Mouse (Mus musculus): ENCODE results near the gene Tmem209. TPM values are rescaled to one million over a fixed set of nuclear protein-coding genes. Genes with fewer than 3 reads are reported as not detected.

Gene Tmem209
- 13.5 and 15.8 TPM in 2 replicates for total RNA-seq (2023)

DNA sequence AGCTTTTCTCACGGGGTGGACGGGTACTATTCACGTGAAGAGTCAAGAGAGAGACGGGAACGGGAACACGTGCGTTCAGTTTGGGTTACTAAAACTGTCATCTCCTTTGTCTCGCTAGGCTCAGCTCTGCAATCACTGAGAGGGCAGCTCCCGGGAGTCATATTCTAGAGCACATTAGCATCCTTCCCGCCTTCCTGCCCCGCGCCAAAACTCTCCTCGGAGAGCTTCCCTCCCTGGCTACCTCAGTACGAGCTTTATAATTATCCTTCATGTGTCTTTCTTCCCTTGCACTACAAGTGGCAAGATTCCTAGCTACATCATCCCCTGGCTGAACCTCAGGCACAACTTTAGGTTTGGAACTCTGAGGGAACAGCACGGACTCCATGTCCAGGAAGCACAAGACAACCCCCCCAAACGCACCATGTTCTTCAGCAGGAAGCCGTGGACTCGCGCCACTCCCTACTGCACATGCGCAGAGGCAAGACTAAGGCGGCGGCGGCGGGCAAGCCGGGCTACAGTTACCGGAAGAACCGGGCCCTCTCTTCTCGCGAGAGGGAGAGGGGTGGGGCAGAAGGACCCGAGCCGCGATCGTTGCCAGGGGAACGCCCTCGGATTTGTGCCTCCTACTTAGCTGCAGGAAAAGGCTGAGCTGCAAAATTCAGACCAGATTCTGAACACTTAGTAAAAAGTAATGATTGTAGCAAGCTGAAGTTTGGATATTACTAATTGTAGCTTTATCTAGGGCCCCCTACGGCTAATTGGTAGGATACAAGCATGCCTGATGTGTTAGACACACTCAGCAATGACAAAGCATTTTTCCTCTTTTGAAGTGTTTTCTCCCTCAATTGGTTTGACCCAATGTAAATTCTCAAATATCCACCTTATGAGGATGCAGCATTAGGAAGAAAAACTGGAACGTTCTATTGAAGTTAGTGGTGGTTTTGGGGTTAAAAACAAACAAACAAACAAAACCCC is at the start of gene Tmem209, which contains the start of gene Ssmem1:
Gene Tmem209, minus strand, starts transcription at position 519 of the 975 bp plus-strand sequence.
Gene Ssmem1, plus strand, starts transcription at position 585 of the 975 bp plus-strand sequence.

DNA sequence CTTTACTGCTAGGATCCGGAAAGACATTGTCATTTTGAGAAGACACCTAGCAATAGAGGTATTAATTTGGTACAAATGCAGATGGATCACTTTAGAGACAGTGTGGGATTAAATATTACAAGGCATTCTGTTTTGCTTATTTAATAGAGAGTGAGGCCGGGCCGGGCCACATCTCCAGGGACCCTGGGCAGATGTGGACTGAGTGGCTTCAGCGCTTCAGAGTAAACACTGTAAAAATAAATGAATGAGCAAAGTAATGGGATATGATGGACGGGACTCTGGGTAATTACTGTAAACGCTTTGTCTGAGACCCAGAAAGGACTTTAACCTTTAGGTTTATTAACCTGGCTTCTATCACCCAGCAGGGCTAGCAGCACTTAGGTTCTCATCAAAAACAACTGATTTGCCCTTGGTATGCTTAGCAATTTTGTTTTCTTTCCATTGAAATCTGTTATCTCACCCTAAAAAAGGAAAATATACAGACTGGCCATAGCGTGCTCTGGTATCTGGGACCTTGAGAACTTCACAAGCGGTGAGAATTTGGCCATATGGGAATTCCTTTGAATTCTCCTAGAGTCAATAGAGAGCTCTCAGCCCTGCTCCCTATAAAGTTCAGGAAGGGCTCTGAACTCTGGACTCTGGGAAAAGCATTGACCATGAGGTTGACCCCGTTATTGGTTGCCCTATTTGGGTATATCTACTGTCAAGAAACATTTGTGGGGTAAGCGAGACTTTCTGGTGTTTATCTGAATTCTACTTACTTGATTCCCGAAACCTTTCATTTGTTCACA is 31.6 kb upstream of the Tmem209 start, which contains the start of gene Cpa2:
Gene Cpa2, plus strand, starts transcription at position 574 of the 791 bp plus-strand sequence.

Other genes starting within 250 kb of the Tmem209 start
- gene Ube2h, start 205.2 kb downstream of the Tmem209 start, total RNA-seq (2023) = 62.7 and 91.6 TPM in 2 replicates
- 21.8 and 35.0 TPM in 2 replicates for gene Zc3hc1, start 118.8 kb downstream of the Tmem209 start, total RNA-seq (2023)
- gene Klhdc10, start 107.9 kb downstream of the Tmem209 start, total RNA-seq (2023) = 21.2 and 28.0 TPM in 2 replicates
- gene Ssmem1, start 66 bp upstream of the Tmem209 start, total RNA-seq (2023) = 0.82 and 2.6 TPM in 2 replicates
- not detected in 2 replicates for gene Cpa2, start 31.8 kb upstream of the Tmem209 start, total RNA-seq (2023)
- not detected in 2 replicates for gene Cpa4, start 58.6 kb upstream of the Tmem209 start, total RNA-seq (2023)
- not detected in 2 replicates for gene Cpa5, start 101.2 kb upstream of the Tmem209 start, total RNA-seq (2023)
- not detected in 2 replicates for gene Cpa1, start 129.4 kb upstream of the Tmem209 start, total RNA-seq (2023)
- 0.48 and 1.5 TPM in 2 replicates for gene Cep41, start 184.0 kb upstream of the Tmem209 start, total RNA-seq (2023)
- not detected in 2 replicates for gene Mest, start 213.8 kb upstream of the Tmem209 start, total RNA-seq (2023)